Mouse (Mus musculus): Measurements from ENCODE around the gene Slc25a20. TPM values are rescaled to one million over a fixed set of nuclear protein-coding genes. Genes with fewer than 3 reads are reported as not detected.
"Not testable (repeated sequence)": the region's sequence is repeated elsewhere in the genome, so short reads cannot be mapped to it uniquely, and the experiment has no call there.

Slc25a20 gene
- polyA plus RNA-seq (2017; shearing (Covaris generic)) = 10 to 100 TPM; 36.2 to 41.8 TPM

- ATAC-seq = peak; percentile 74
Measured at GRCm38 (mm10) chr9:108661677-108662612, at the start of gene Slc25a20. Gene Slc25a20 (plus strand): TSS chr9:108662088.

DNA sequence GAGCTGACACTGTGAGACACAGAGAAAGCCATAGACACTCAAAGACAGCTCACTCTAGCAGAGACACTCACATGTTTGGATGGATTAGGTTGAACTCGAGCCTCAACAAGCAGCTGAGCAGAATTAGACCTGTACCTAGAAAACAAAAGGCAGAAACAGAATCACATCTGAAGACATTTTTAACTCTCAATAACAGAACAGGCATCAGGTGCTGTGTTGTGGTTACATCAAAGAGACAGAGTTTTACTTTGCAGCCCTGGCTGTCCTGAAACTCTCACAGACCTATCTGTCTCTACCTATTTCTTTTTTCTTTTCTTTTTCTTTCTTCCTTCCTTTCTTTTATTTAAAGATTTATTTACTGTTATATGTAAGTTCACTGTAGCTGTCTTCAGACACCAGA lies 44.6 kb upstream of the Slc25a20 start:
- no peak for ATAC-seq

DNA sequence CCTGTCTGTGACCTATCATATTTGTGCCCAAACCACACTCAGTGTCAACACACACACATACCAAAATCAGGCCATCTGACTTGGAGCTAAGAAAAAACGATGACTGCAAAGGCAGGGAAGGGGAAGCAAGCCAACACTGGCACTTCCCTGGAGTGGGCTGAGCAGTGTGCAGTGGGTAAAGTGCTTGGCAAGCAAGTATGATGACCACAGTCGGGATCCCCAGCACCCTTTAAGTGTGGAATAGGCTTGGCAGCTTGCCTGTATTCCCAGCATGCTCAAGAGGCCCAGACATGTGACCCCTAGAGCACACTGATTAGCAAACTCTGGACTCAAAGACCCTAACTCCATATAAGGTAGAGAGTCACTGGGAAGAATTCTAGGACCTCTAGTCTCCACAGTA lies 35.4 kb upstream of the Slc25a20 start:
- no peak for ATAC-seq

DNA sequence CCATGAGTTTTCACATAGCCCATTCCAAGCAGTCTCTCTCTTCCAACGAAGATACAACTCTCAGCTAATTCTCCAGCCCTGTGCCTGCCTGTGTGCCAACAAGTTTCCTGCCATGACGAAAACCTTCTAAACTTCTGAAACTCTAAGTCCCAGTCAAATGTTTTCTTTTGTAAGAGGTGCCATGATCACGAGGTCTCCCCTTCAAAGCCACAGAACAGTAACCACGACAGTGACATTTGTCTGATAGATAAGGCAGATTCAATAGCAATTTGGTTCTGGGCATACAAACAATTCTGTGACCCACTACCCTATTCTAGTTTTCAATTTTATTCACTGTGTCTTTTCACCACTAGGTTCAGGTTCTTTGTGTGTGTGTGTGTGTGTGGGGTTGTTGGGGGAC lies 33.7 kb upstream of the Slc25a20 start:
- ATAC-seq = no peak

DNA sequence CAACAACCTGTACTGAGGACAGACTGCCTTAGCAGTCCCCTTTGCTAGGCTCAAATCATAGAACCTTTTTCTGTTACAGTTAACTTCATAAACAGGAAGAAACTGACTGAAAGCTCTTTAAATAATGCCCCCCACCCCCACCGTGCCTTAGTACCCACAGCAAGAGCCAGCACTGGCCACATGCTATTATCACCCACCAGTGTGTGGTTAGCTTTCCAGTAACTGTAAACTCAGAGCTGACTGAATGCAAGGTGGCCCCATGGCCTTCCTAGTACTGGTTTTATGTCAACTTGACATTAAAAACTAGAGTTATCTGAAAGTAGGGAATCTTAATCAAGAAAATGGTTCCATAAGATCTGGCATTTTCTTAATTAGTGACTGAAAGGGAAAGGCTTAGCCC lies 31.2 kb upstream of the Slc25a20 start:
- ATAC-seq = no peak

GRCm38 (mm10) chr9:108631631-108632256 lies 30.1 kb upstream of the Slc25a20 start:
- ATAC-seq = no peak

GRCm38 (mm10) chr9:108632375-108632774 lies 29.5 kb upstream of the Slc25a20 start:
- no peak for ATAC-seq

- no peak for ATAC-seq
Measured at GRCm38 (mm10) chr9:108633846-108634245, 28.0 kb upstream of the Slc25a20 start.

DNA sequence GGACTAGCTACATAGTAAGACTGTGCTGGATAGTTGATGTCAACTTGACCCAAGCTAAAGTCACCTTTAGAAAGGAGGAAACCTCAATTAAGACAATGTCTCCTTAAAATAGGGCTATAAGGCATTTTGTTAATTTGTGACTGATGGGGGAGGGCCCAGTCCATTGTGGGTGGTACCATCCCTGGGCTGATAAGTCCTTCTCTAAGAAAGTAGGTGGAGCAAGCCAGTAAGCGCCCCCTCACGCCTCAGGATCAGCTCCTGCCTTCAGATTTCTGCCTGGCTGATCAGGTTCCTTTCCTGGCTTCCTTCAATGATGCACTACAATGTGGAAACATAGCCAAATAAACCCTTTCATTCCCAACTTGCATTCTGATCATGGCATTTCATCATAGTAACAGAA lies 26.5 kb upstream of the Slc25a20 start:
- no peak for ATAC-seq

- no peak for ATAC-seq
Measured at GRCm38 (mm10) chr9:108639825-108640224, 22.1 kb upstream of the Slc25a20 start.

GRCm38 (mm10) chr9:108648166-108648565 lies 13.7 kb upstream of the Slc25a20 start:
- ATAC-seq = no peak

GRCm38 (mm10) chr9:108648611-108649560 lies 13.0 kb upstream of the Slc25a20 start, which contains the start of gene Arih2:
Gene Arih2 (minus strand): TSS chr9:108649386.
- peak; percentile 93 for ATAC-seq

DNA sequence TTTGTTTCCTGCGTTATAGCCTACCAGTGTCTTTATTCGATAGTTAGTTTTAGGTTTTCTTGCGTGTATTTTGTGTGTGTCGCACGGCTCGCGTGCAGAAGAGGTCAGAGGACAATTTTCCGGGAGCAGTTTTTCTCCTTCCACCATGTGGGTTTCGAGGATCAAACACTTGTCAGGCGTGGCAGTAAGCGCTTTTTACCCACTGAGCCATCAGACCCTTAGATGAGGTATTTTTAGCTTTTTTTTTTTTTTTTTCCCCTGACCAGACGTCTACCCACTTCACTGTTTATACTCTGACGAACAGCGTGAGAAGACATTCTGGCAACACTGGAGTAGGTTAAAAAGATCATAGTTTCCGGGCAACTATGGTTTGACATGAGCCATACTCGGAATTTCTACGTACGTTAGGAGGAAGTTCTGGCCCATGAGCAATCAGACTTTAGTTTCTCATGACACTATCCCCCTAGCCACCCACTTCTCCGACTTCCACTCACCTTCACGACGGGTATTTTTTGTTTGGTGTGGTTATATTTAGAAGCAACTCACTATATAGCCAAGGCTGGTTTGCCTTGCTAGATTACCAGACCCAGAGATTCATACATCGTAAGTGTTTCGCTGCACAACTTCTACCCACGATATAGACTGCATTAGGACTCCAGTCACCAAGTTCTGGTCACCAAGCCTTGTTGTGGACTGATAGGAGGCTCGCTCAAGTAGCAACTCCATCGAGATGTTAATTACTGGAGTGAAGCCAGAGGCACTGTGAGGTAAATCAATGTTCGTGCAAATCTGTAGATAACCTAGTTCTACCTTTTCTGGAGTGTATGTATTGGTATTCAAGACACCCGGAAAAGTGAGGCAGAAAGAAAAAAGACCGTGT lies 12.1 kb upstream of the Slc25a20 start:
- peak; percentile 38 for ATAC-seq

- no peak for ATAC-seq
Measured at GRCm38 (mm10) chr9:108654566-108655464, 7.1 kb upstream of the Slc25a20 start.

DNA sequence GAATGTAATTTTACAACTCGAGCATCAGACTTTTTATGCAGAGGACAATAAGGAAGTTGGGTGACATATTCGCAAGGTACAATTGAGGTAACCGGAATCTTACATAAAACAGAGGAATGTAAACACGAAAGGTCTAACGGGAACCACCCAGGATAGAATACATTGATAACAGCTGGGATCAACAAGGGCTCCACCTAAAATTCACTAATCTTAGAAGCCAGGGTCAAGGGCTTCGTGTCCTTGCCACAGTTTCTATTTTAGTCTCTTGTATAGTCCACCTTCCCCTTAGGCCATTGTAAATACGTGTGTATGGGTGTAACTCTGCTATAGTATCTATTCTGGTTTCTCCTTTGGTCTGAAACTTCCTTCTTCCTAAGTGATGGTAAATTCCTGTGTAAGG lies 6.0 kb upstream of the Slc25a20 start:
- ATAC-seq = not testable (repeated sequence)

DNA sequence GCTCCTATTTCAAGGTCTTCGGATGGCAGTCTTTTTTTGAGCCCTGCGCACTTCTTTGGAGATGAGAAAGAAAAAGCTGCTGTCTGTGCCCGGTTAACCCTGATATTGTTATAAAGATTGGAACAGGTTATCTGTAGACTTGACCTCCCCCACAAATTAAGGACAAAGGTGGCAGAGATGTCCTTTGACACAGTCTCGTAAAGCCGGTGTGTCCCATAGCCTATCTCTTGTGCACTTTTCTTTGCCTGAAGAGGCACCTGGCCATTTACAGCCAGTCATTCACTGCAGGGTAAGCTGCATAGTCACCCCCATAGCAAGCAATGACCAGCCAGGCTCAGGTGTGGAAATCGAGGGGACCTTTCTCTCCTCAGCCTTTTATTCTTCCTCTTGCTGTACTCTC lies 772 bp downstream of the Slc25a20 start:
- no peak for ATAC-seq

- ATAC-seq = no peak
Measured at GRCm38 (mm10) chr9:108669875-108670274, 8.0 kb downstream of the Slc25a20 start.

GRCm38 (mm10) chr9:108673151-108673550 lies 11.3 kb downstream of the Slc25a20 start:
- no peak for ATAC-seq

- no peak for ATAC-seq
Measured at GRCm38 (mm10) chr9:108680026-108680425, 18.1 kb downstream of the Slc25a20 start.

DNA sequence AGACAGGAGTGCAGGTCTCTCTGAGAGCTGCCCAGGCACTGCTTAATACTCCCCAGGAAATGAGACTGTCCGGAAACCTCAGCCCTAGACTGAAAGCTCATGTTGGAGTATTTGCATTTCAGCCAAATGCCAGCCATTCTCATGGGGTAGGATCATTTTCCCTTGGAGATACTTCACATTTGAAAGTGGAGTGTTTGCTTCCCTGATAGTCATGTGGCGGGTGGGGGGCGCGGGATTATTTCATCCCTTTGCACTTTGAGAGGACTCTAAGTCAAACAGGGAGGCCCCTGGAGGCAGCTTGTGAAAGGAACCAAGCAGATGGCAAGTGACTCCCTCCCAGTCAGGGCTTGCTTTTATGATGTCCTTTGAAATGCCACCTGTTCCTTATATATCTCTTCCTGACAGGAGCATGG lies 24.6 kb downstream of the Slc25a20 start:
- no peak for ATAC-seq

All from activated CD4-positive, CD25-positive, alpha-beta regulatory T cell, adult 4 months (primary cell).